Comparison of ENCODE assay signal across 24 mouse cellular contexts in the genomic region with DNA sequence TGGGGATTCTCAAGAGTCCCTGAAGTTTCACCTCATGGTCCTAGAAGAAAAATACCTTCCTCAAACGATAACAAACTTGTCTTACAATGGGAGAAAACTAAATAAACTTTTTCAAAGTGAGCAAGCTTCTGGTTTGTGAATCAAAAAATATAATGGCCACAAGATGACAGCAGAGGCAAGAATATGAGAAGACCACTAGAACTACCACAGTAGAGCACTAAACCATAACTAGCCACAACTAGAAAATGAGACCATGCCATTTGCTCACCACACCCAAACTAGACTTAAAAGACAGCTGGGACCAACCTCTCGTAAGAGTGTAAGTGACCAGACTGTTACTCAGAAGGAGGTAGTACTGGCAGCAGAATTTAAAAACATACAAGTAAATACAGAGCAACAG. TPM values are rescaled to one million over a fixed set of nuclear protein-coding genes. Genes with fewer than 3 reads are reported as not detected.
DNase-seq lines count a peak whose midpoint lies in the region; TF ChIP-seq lines count a peak whose summit lies in the region.
"Had no signal": no experiment of that assay in that cellular context is flagged by ENCODE, and none has a peak within 500 bp of the region (broad histone marks: within the 10 kb centered on the region; RNA-seq: fewer than 3 reads in every experiment).

No protein-coding gene starts in this region.

- intact Hi-C loops in gastrocnemius, adult 2 months (cut with DNase I): no loop called here

- DNase-seq in gastrocnemius, adult 2 months: no peak
- DNase-seq in gastrocnemius, postnatal 4 days (ENCODE audit: low spot score in 2 of 2): no peak
- peak; percentile 66 for DNase-seq in lung, postnatal 36 days
- DNase-seq in lung, postnatal 4 days: no peak
- DNase-seq in NIH3T3 (ENCODE audit: low read depth): peak; percentile 80
- DNase-seq in c-Kit-positive CD71-positive TER-119-negative erythroid progenitor cells, embryonic 14.5 days (ENCODE audit: low read depth): peak; percentile 65
- DNase-seq in right cerebral cortex, postnatal 4 days: no peak
- no peak for DNase-seq in right cerebral cortex, adult 2 months (ENCODE audit: low spot score in 2 of 2)
- DNase-seq: adrenal gland, postnatal 10 days; cerebellum, adult 11 months; cerebellum, postnatal 36 days; heart, postnatal 14 days; kidney, adult 11 months; kidney, postnatal 4 days; thymus, postnatal 4 days had no signal

- no peak overlapping the region for H3K27ac ChIP-seq in gastrocnemius, adult 2 months
- H3K27ac ChIP-seq: embryonic facial prominence, embryonic 10.5 days; forebrain, embryonic 15.5 days; hindbrain, embryonic 14.5 days; limb, embryonic 13.5 days; liver, embryonic 15.5 days; neural tube, embryonic 13.5 days had no signal

- no peak overlapping the region for H3K4me3 ChIP-seq in gastrocnemius, adult 2 months
- H3K4me3 ChIP-seq: embryonic facial prominence, embryonic 10.5 days; erythroblast, embryonic 14.5 days; forebrain, embryonic 15.5 days; limb, embryonic 13.5 days; liver, embryonic 15.5 days; neural tube, embryonic 13.5 days had no signal

- peak; percentile 55 for TF ChIP-seq CTCF in gastrocnemius, adult 2 months (IDR thresholded peaks at IDR 0.05)

RNA-seq across cellular contexts. Expression of gene Cdh24, which starts 18.8 kb away (rescaled TPM):
- under 1 TPM; 0.46 to 0.53 TPM for total RNA-seq in gastrocnemius, adult 2 months (2021)
- 1 to 10 TPM; 3.2 to 3.5 TPM for total RNA-seq in gastrocnemius, postnatal 4 days (2021)

RNA-seq across cellular contexts. Expression of gene Gm17606, which starts 19.3 kb away (rescaled TPM):
- total RNA-seq in gastrocnemius, adult 2 months (2021): not detected
- total RNA-seq in gastrocnemius, postnatal 4 days (2021): not detected
- total RNA-seq: adrenal gland, postnatal 10 days; gastrocnemius, adult 8-10 months; heart, postnatal 14 days; layer of hippocampus, postnatal 25 days had no signal

RNA-seq across cellular contexts. Expression of gene 1700123O20Rik, which starts 26.0 kb away (rescaled TPM):
- total RNA-seq in gastrocnemius, adult 2 months (2021): 10 to 100 TPM in 1 of 2 experiments, 1 to 10 TPM in 1; 7.0 to 11.0 TPM
- 10 to 100 TPM; 25.4 to 27.1 TPM for total RNA-seq in gastrocnemius, postnatal 4 days (2021)

RNA-seq across cellular contexts. Expression of gene Acin1, which starts 26.7 kb away (rescaled TPM):
- 10 to 100 TPM; 75.5 to 81.7 TPM for total RNA-seq in gastrocnemius, adult 2 months (2021)
- 100 to 1,000 TPM; 134 to 165 TPM for total RNA-seq in gastrocnemius, postnatal 4 days (2021)

RNA-seq across cellular contexts. Expression of gene Gm29776, which starts 38.6 kb away (rescaled TPM):
- total RNA-seq in gastrocnemius, adult 2 months (2021): not detected
- under 1 TPM in 1 of 2 experiments, not detected in 1; 0.16 TPM for total RNA-seq in gastrocnemius, postnatal 4 days (2021)
- total RNA-seq: adrenal gland, postnatal 10 days; gastrocnemius, adult 8-10 months; heart, postnatal 14 days; layer of hippocampus, postnatal 25 days had no signal

Comparison
In these comparisons a context has a peak if more than half of its experiments do, and no peak if none do; other contexts are left out.
1. DNase-seq: peak in lung, postnatal 36 days (single experiment), NIH3T3 (single experiment) and c-Kit-positive CD71-positive TER-119-negative erythroid progenitor cells, embryonic 14.5 days (single experiment); none in gastrocnemius, adult 2 months (single experiment), gastrocnemius, postnatal 4 days (0 of 2), lung, postnatal 4 days (0 of 2), right cerebral cortex, postnatal 4 days (single experiment) and right cerebral cortex, adult 2 months (0 of 2).